Mouse (Mus musculus): ENCODE measurements around the gene Fam78a.
"Not testable (repeated sequence)": the region's sequence is repeated elsewhere in the genome, so short reads cannot be mapped to it uniquely, and the experiment has no call there.

Fam78a gene

DNA sequence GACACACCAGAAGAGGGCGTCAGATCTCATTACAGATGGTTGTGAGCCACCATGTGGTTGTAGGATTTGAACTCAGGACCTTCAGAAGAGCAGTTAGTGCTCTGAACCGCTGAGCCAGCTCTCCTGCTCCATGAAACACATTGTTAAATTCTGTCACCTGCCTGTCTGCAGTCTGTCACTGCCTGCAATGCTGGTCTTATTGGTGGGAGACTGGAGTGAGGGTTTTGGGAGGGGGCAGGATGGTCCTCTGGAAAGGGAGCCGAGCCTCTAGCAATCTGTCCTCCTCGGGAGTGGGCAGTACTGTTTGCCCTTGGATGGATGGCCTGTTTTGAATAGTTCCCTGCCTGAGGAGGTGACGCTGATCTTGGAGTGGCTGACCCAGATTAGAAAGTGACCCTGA is 40.8 kb downstream of the Fam78a start:
- DNase-seq (ENCODE audit: low read depth, low spot score), result no peak

DNA sequence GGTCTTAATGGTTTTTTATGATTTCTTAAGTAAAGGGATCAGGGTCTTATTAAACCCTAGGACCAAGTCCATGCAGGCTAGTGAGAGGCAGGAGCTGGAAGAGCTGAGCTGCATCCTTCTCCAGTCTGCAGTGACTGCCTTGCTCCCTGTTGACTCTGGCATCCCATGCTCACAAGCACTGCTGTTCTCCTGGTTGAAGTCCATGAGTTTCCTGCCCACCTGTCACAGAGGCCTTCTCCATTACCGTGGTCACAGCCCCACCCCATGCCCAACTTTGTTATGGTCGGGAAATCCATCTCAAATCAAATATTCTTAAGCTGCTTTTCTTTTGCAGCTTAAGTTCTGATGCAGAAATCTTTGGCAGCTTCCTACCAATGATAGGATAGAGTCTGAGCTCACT is 43.6 kb downstream of the Fam78a start:
- DNase-seq (ENCODE audit: low read depth, low spot score), result no peak

DNA sequence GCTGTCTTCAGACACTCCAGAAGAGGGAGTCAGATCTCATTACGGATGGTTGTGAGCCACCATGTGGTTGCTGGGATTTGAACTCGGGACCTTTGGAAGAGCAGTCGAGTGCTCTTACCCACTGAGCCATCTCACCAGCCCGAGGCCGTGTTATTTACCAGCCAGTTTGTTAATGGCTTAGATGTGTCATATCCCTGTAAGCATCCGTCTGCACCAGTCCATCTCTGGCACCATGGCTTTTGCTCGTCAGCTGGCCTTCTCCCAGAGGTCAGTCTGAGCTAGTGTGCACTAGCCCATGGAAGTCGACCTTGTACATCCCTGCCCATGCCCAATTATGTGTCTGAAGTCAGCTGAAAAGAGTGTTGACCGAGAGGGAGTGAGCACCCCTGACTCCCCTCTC is 44.0 kb downstream of the Fam78a start:
- DNase-seq (ENCODE audit: low read depth, low spot score), result not testable (repeated sequence)

DNA sequence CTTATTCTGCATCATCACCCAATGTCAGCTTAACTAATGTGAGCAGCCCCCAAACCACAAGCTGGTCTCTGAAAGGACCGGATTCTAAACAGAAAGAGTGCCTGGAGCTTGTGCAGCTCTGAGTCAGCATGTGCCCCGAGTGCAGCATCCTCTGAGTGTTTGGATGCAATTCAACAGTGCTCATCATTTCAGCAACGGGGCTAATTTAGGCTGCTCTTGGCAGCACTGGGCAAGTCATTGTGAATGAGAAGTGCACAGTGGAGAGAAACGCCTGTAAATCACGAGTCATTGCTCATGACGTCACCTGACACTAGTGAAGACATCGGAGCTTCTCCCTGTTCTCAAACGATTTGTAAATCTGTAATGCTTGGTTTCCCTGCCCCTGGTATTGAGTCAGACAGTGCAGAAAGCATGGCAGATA is 46.0 kb downstream of the Fam78a start:
- peak; percentile 83 for DNase-seq (ENCODE audit: low read depth, low spot score)

- peak; percentile 19 for DNase-seq (ENCODE audit: low read depth, low spot score)
These were observed 47.3 kb downstream of the Fam78a start for GRCm38 (mm10) chr2:32037279-32037858.

DNA sequence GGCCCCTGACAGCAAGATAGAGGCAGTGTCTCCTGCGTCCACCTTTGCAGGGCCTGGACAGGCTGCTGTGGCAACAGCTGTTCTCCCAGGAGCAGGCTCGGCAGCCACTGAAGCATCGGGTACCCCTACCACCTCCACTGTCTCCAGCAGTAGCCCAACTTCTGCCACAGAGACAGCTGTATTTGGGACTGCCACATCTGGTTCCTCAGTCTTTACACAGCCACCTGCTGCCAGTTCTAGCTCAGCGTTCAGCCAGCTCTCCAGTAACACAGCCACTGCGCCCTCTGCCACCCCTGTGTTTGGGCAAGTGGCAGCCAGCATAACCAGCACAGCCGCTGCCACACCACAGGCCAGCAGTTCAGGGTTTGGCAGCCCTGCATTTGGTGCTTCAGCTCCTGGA is 50.5 kb downstream of the Fam78a start:
- no peak for DNase-seq (ENCODE audit: low read depth, low spot score)

GRCm38 (mm10) chr2:32033436-32033835 is 51.2 kb downstream of the Fam78a start:
- no peak for DNase-seq (ENCODE audit: low read depth, low spot score)

DNA sequence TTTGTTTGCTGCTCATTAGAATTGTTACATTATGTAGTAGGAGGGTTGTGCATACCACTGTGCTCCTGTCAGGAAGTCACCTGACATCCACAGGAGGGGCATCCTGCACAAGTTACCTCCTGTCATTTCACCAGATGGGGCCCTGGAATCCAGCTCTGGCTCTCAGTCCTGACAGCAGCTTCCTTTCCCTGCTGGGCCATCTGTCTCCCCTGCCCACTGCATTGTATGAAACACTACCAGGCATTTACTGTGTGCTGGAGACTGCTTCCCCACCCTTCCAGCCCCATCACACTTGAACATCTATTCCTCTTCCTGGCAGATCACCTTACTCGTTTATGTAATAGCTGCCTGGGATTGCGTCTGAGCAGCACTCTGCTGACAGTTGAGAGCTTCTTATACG is 55.0 kb downstream of the Fam78a start:
- DNase-seq (ENCODE audit: low read depth, low spot score), result peak; percentile 50

GRCm38 (mm10) chr2:32024372-32024771 is 60.3 kb downstream of the Fam78a start:
- no peak for DNase-seq (ENCODE audit: low read depth, low spot score)

DNA sequence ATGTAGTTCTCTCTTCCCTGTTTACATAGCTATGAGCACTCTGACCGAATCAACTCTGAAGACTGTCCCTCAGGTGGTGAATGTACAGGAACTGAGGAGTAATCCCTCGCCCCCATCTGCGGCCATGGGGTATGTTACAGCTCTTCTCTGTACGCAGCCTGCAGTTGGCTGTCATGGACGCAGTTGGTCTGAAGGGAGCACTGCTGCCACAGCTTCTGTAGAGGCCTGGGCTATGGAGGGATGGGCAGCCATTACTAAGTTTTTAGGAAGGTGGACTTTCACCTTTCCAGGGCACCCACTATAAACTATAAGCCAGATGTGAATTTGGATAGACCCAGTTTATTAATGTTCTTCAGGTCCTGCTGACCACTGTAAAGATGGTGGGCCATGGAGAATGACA is 64.4 kb downstream of the Fam78a start:
- DNase-seq (ENCODE audit: low read depth, low spot score), result no peak

- DNase-seq (ENCODE audit: low read depth, low spot score), result no peak
These were observed 65.0 kb downstream of the Fam78a start for GRCm38 (mm10) chr2:32019704-32020103.

DNA sequence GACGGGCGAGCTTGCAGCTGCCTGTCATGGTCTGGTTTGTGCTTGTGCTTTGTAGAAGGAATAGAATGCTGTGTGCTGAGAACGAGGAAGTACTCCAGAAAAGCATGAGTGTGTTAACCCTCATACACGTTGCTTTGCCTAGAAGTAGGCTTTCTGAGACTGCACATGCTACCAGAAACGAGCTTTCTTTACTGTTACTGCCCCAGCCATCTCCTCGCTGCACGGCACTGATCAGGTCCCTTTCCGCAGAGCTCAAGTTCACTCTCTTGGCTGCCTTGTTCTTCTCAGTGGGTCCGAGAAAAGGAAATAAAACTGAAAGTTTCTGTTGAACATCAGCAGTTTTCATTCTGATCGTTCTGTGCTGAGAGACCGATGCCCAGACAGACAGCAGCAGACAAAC is 75.9 kb downstream of the Fam78a start:
- DNase-seq (ENCODE audit: low read depth, low spot score), result no peak

DNA sequence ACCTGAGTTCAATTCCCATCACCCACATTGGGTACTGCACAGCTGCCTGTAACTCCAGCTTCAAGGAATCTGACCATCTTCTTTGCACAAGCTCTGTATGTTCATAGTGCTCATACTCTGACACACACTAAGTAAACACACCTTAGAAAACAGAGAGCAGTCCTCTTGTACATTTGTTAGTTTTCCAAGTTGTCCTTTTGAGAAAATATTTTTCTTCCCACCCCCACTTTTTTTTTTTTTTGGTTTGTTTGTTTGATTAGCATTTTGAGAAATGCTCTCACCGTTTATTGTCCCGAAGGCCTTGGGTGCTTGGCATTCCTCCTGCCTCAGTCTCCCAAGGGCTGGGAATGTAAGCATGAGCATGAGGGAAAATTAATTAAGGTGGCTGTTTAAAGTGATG is 76.3 kb downstream of the Fam78a start:
- no peak for DNase-seq (ENCODE audit: low read depth, low spot score)
